Mouse (Mus musculus) telencephalon, adult 2 months (tissue): ENCODE measurements at regions not wholly inside any gene's neighbourhood (a gene's known extent, or its start where the extent isn't known, plus 50 kb on each side); places are given as distances from the start of the nearest gene placed in this dataset.

ENCODE experiments used
- DNase-seq: peaks from one replicate; pipeline ENCODE4 v3.0.0-alpha.2; 2011; ENCODE audit warnings: low read depth, low spot score

DNA sequence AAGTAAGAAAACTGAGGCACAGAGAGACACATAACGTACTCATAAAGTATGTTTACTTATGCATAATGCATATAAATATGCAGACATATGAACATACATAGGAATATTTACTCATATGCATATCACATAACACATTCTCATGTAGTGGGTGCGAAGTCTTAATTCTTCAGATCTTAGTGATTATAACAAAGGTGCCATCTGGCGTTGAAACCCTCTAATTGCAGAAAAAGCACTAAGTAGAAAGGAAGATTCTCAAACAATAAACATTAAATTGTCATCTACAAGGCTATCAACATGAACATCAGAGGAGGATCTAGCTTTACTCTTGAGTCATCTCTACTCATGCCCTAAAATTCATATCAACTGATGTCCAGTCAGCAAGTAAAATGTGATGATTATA, 314.2 kb upstream of the 2610301B20Rik start:
- no peak for DNase-seq

DNA sequence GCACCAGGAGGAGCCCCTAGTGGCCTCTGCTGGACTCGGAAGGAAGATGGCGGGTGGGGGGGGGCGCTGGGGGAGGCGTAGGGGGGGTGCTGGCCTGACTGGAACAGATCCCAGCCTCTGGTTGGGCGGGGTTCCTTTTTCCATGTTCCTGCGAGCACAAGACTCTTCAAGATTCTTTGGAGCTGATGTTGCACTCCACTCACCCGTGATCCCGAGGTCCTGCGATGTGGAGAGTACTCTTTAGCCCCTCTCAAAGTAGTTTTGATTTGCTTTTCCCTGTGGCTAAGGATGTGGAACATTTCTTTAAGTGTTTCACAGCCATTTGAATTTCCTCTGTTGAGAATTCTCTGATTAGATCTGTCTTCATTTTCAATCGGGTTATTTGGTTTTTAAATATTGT, 269.8 kb upstream of the 2610301B20Rik start:
- DNase-seq, result no peak

DNA sequence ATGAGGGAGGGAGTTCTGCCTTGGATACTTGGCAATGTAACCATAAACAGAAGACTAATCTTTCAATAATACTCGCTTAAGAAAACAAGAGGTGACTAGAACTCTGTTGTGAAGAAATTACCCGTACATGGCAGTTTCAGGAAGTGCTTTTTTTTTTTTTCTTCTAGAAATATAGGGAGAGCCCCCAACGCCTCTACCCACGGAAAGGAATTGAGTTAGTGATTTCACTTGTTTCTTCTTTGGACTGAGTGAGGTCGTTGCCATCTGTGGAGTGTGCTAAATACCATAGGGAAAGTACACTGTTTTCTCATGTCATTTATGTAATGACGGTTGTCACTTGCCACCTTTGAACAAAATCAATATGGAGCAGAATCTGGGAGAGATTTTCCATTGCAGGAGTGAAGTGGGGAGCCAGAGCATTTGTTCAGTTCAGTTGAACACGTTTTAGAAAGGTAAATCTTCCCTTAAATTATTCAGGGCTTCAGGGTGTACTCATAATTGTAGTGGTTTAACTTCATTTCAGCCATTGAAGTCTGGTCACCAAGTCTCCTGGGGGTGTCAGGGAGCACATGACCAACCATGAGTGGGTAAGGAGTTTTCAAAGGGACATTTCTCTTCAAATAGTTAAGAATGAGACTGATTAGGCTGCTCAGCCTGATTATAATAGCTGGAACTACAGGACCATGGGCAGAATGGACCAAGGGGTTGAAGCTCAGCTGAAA, 266.3 kb upstream of the 2610301B20Rik start:
- DNase-seq, result no peak

DNA sequence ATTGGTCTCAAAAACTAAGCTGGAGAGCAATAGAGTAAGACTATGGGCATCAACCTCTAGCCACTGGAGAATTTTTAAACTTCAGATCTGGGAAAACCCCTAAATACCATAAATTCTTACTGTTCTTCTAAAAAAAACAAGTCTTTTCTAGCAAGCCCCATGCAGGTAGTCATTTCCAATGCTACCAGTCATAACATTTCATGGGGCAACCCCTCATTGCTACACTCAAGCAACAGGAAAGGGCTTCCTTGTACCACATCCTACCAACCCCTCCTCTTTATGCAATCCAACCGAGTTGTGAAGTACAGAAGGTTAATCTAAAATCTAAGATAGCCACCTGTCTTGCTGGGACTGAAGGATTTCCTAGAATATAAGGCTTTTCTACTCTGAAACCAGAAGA, 263.5 kb upstream of the 2610301B20Rik start:
- DNase-seq, result no peak
